Mouse (Mus musculus): ENCODE results near the gene Gm42906. TPM values are rescaled to one million over a fixed set of nuclear protein-coding genes. Genes with fewer than 3 reads are reported as not detected.
A peak's percentile ranks its signal among the peaks of the same experiment; 100 is the strongest.

Gm42906 gene
- polyA plus RNA-seq, 1 experiment from 2014 or later: not detected

DNA sequence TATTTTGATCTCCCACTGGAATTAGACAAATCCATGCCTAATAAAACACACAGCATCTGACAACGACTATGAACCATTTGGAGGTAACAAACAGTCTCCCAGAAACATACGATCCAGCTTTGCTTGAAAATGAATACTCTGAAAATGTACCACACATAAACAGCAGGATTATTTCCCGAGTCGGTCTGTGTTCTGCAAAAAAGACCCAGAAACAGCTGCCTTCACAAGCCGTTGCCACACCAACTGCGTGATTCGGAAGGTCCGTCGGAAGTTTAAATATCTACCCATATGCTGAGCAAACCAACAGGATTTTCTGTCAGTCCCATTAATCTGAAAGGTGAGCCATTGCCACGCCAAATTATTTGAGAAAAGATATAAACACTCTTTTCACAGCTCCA lies 301.4 kb downstream of the Gm42906 start:
- peak overlapping the region; percentile 39 for H3K4me2 ChIP-seq (replicated peaks; ENCODE audit: low read depth, low read length)

DNA sequence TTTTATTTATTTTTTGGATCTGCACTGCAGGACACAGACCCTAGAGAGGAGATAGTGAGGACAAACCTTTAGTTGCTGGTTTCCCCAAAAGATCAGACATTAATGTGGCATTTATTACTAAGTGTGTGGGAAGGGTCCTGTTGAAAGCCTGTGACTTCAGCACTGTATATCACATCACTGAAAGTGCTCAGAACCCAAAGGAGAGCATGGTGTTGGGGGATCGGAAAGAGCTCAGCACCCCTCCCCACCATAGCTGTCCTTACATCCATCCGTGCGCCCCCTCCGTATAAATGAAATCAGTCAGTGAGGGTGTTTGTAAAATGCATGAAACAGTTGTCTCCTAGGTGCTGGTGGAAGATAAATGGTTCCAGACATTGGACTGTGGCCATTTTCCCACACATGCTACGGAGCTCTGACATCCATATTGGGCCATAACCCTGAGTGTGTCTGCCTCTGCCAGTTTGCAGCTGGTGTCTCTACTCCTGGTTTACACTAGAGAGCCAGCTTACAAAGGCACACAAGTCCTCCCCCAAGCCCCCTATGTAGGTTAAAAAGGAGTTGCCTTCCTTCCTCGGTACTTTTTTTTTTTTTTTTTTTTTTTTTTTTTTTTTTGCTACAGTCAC lies 301.9 kb downstream of the Gm42906 start:
- H3K4me1 ChIP-seq (ENCODE audit: control insufficient read depth, insufficient read depth, low read length): peaks cover 4% of the 10 kb centered on the region; the same call in 1 of the 2 replicates
- WGBS: 25% methylated on average over 6 of the region's 6 CpGs
- ATAC-seq (ENCODE audit: insufficient number of reproducible peaks, insufficient read depth, low FRiP score, low read depth): peak; percentile 67
- no peaks in the 10 kb centered on the region for H3K36me3 ChIP-seq (ENCODE audit: control insufficient read depth, insufficient read depth, low read length)
- H3K9me3 ChIP-seq (ENCODE audit: control insufficient read depth, low read depth, low read length): no peaks in the 10 kb centered on the region
- H3K27me3 ChIP-seq (ENCODE audit: control insufficient read depth, insufficient read depth, low read length): no peaks in the 10 kb centered on the region
- peak overlapping the region; percentile 36 for H3K4me3 ChIP-seq (ENCODE audit: low read depth, low read length)
- H3K4me2 ChIP-seq (replicated peaks; ENCODE audit: low read depth, low read length): peak overlapping the region; percentile 39
- 0 out of 2 replicates have a peak overlapping the region, but pooled peaks have one; percentile 11 for H3K9ac ChIP-seq (replicated peaks; ENCODE audit: low read depth, low read length)
- peak overlapping the region; percentile 90 for H3K27ac ChIP-seq (ENCODE audit: low read length)

More for the DNA sequence above, 301.4 kb downstream of the Gm42906 start:
- peak overlapping the region; percentile 36 for H3K4me3 ChIP-seq (ENCODE audit: low read depth, low read length)
- no peaks in the 10 kb centered on the region for H3K9me3 ChIP-seq (ENCODE audit: control insufficient read depth, low read depth, low read length)
- peaks cover 4% of the 10 kb centered on the region; the same call in 1 of the 2 replicates for H3K4me1 ChIP-seq (ENCODE audit: control insufficient read depth, insufficient read depth, low read length)
- peak overlapping the region; percentile 42; the same call in 1 of the 2 replicates for H3K9ac ChIP-seq (replicated peaks; ENCODE audit: low read depth, low read length)
- ATAC-seq (ENCODE audit: insufficient number of reproducible peaks, insufficient read depth, low FRiP score, low read depth): no peak
- no peaks in the 10 kb centered on the region for H3K27me3 ChIP-seq (ENCODE audit: control insufficient read depth, insufficient read depth, low read length)
- no peaks in the 10 kb centered on the region for H3K36me3 ChIP-seq (ENCODE audit: control insufficient read depth, insufficient read depth, low read length)
- WGBS: 29% methylated on average over 10 of the region's 10 CpGs
- peak overlapping the region; percentile 90 for H3K27ac ChIP-seq (ENCODE audit: low read length)

DNA sequence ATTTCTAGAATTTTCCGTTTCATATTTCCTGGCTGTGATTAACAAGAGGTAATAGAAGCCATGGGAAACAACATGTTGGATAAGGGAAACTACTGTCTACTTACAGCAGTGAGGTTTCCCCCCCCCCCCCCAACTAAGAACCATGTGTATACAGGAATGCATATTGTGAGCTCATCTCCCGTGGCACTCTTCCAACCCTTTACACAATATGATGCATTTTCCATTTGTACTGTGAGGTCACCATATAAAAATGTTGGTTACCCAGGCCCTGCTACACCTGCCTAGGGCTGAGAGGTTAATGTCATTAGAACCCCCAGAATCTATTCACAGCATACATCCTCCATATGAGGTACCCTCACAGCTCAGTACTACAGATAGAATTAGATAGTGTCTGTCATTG lies 310.1 kb downstream of the Gm42906 start:
- no peak for ATAC-seq (ENCODE audit: insufficient number of reproducible peaks, insufficient read depth, low FRiP score, low read depth)
- Histone ChIP-seq H3K27me3 (ENCODE audit: control insufficient read depth, insufficient read depth, low read length) (no peaks in the 10 kb centered on the region), H3K36me3 (ENCODE audit: control insufficient read depth, insufficient read depth, low read length) (no peaks in the 10 kb centered on the region), H3K9ac (replicated peaks; ENCODE audit: low read depth, low read length) (no peak overlapping the region), H3K4me1 (ENCODE audit: control insufficient read depth, insufficient read depth, low read length) (peaks cover 13% of the 10 kb centered on the region), H3K9me3 (ENCODE audit: control insufficient read depth, low read depth, low read length) (no peaks in the 10 kb centered on the region), H3K4me3 (ENCODE audit: low read depth, low read length) (no peak overlapping the region), H3K27ac (ENCODE audit: low read length) (no peak overlapping the region), H3K4me2 (replicated peaks; ENCODE audit: low read depth, low read length) (no peak overlapping the region)
- WGBS: 68% methylated on average over 2 of the region's 2 CpGs

DNA sequence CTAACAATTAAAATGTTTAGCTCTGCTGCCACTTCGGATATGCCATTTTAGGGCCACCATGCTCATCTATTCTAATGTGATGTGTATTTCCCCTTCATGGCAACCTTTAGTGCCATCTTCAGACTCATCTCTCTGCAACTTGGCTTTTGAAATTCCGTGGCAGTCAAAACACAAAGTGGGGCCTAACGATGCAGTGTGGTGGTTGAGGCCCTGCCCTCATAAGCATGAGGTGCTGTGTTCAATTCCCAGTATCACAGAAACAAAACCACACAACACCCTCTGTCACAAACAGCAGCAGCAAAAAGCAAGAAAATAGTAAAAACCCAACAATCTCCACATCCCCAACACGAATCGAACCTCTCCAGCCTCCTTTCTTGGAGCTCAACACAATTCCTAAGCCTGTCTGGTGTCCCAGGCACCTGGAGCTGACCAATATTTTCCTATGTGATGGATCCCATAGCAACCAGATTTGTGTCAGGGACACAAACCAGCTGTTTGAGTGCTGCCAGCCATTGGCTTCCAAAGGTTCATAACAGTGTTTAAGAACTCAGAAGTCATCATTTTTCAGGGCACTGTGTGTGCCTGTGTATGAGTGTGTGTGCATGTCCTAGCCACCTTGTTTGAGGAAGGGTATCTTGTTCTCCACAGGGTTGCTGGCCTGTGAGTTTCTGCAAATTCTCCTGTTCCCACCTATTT lies 311.6 kb downstream of the Gm42906 start:
- no peak overlapping the region for H3K4me2 ChIP-seq (replicated peaks; ENCODE audit: low read depth, low read length)
- ATAC-seq (ENCODE audit: insufficient number of reproducible peaks, insufficient read depth, low FRiP score, low read depth): no peak
- peaks cover 13% of the 10 kb centered on the region for H3K4me1 ChIP-seq (ENCODE audit: control insufficient read depth, insufficient read depth, low read length)
- no peaks in the 10 kb centered on the region for H3K27me3 ChIP-seq (ENCODE audit: control insufficient read depth, insufficient read depth, low read length)
- WGBS: 69% methylated on average over 5 of the region's 5 CpGs
- H3K9ac ChIP-seq (replicated peaks; ENCODE audit: low read depth, low read length): no peak overlapping the region
- H3K9me3 ChIP-seq (ENCODE audit: control insufficient read depth, low read depth, low read length): no peaks in the 10 kb centered on the region
- H3K27ac ChIP-seq (ENCODE audit: low read length): no peak overlapping the region
- no peak overlapping the region for H3K4me3 ChIP-seq (ENCODE audit: low read depth, low read length)
- no peaks in the 10 kb centered on the region for H3K36me3 ChIP-seq (ENCODE audit: control insufficient read depth, insufficient read depth, low read length)

DNA sequence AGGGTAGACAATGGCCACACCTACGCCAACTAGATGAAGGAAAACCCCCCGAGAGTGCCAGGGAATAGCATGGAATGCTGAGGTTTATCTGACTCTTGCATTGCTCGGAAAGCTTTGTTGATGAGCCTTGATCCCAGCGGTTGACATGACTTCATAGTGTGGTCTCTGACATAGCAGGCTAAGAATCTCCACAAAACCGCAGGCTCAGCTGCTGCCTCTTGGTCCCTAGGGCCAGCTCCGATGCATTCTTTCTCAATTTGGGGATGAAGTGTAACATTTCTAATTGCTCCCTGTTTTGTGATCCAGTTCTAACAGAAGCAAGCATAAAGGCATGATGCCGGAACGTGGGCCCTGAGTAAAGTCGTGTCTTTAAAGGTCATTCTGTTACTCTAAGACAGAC lies 315.2 kb downstream of the Gm42906 start:
- no peak overlapping the region for H3K4me2 ChIP-seq (replicated peaks; ENCODE audit: low read depth, low read length)
- no peaks in the 10 kb centered on the region for H3K27me3 ChIP-seq (ENCODE audit: control insufficient read depth, insufficient read depth, low read length)
- H3K36me3 ChIP-seq (ENCODE audit: control insufficient read depth, insufficient read depth, low read length): no peaks in the 10 kb centered on the region
- 85% methylated on average over 9 of the region's 9 CpGs for WGBS
- peaks cover 23% of the 10 kb centered on the region for H3K4me1 ChIP-seq (ENCODE audit: control insufficient read depth, insufficient read depth, low read length)
- ATAC-seq (ENCODE audit: insufficient number of reproducible peaks, insufficient read depth, low FRiP score, low read depth): no peak
- H3K27ac ChIP-seq (ENCODE audit: low read length): no peak overlapping the region
- H3K9ac ChIP-seq (replicated peaks; ENCODE audit: low read depth, low read length): no peak overlapping the region
- no peaks in the 10 kb centered on the region for H3K9me3 ChIP-seq (ENCODE audit: control insufficient read depth, low read depth, low read length)
- H3K4me3 ChIP-seq (ENCODE audit: low read depth, low read length): no peak overlapping the region

DNA sequence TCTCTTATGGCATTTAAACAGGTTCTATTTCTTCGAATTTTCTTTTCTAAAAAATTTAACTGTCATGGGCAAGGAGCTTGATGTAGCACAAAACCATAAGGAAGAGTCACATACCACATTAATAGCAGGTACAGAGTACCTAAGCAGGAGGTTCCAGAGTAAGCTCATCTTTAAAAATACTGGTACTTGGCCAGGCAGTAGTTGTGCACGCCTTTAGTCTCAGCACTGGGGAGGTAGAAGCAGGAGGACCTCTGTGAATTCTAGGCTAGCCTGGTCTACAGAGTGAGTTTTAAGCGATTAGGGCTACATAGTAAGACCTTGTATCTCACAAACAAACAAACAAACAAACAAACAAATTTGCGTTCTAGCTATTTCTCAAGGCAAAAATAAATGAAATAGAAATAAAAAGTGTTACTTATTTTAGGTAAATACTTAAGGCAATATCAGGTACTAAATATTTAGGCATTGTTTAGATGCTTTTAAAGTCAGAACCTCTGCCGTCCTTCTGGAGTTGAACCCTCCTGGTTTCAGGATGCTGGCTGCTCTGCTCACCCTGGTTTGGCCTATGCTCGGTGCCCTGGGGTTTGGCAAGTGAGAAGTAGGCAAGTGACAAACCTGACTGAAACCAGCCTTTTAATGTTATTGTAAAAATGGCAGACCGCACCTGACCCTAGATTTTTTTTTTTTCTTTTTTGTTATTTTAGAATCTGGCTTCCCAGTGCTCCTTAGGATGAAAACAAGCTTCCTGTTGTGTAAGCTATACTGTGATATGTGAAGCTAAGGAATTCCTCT lies 316.7 kb downstream of the Gm42906 start:
- ATAC-seq (ENCODE audit: insufficient number of reproducible peaks, insufficient read depth, low FRiP score, low read depth): no peak
- peaks cover 15% of the 10 kb centered on the region for H3K4me1 ChIP-seq (ENCODE audit: control insufficient read depth, insufficient read depth, low read length)
- H3K36me3 ChIP-seq (ENCODE audit: control insufficient read depth, insufficient read depth, low read length): no peaks in the 10 kb centered on the region
- no peaks in the 10 kb centered on the region for H3K27me3 ChIP-seq (ENCODE audit: control insufficient read depth, insufficient read depth, low read length)
- no peaks in the 10 kb centered on the region for H3K9me3 ChIP-seq (ENCODE audit: control insufficient read depth, low read depth, low read length)
- no peak overlapping the region for H3K4me3 ChIP-seq (ENCODE audit: low read depth, low read length)
- no peak overlapping the region for H3K4me2 ChIP-seq (replicated peaks; ENCODE audit: low read depth, low read length)
- no peak overlapping the region for H3K27ac ChIP-seq (ENCODE audit: low read length)
- no peak overlapping the region for H3K9ac ChIP-seq (replicated peaks; ENCODE audit: low read depth, low read length)
- 82% methylated on average over 7 of the region's 7 CpGs for WGBS

DNA sequence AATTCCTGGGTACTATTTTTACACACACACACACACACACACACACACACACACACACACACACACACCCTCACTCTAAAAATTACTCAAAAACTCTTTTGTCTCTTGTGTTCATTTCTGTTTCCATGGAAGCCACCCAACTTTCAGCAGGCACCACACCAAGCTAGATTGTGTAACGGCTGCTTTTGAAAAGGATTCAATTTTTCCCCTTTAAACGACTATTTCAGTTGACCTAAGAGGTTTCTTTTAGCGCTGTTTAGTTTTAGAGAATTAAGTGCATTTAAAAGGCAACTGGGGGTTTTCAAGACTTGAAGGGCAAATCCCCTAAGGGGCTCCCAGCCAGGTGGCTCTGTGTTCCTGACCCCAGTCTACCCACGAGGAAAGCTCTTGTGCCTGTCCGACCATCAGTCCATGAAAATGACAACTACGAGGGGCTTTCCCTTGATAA lies 317.5 kb downstream of the Gm42906 start:
- no peak overlapping the region for H3K4me2 ChIP-seq (replicated peaks; ENCODE audit: low read depth, low read length)
- no peaks in the 10 kb centered on the region for H3K36me3 ChIP-seq (ENCODE audit: control insufficient read depth, insufficient read depth, low read length)
- no peak overlapping the region for H3K9ac ChIP-seq (replicated peaks; ENCODE audit: low read depth, low read length)
- no peak overlapping the region for H3K4me3 ChIP-seq (ENCODE audit: low read depth, low read length)
- 28% methylated on average over 6 of the region's 6 CpGs for WGBS
- no peaks in the 10 kb centered on the region for H3K27me3 ChIP-seq (ENCODE audit: control insufficient read depth, insufficient read depth, low read length)
- no peaks in the 10 kb centered on the region for H3K9me3 ChIP-seq (ENCODE audit: control insufficient read depth, low read depth, low read length)
- peaks cover 14% of the 10 kb centered on the region for H3K4me1 ChIP-seq (ENCODE audit: control insufficient read depth, insufficient read depth, low read length)
- H3K27ac ChIP-seq (ENCODE audit: low read length): peak overlapping the region; percentile 41; the same call in 1 of the 2 replicates
- ATAC-seq (ENCODE audit: insufficient number of reproducible peaks, insufficient read depth, low FRiP score, low read depth): no peak

DNA sequence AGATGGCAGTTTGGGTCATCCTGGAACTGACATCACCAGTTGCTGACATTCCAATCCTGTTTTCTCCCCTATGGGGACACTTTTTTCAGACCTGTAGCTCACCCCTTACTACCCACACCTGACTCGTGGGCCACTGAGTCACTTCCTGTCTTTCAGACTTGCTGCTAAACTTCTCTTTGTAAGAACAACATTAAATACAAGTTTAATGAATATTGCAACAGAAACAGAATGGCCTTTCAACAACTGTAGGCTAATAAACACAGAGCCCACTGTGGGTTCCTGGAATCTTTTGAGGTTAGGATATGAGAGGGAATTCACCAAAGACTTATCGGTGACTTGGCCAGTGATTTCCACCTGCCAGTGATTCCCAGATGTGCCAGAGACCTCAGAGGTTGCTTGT lies 318.1 kb downstream of the Gm42906 start:
- no peak overlapping the region; the same call in none of the 2 replicates for H3K27ac ChIP-seq (ENCODE audit: low read length)
- ATAC-seq (ENCODE audit: insufficient number of reproducible peaks, insufficient read depth, low FRiP score, low read depth): no peak

More for the DNA sequence above, 318.1 kb downstream of the Gm42906 start:
- no peak overlapping the region for H3K9ac ChIP-seq (replicated peaks; ENCODE audit: low read depth, low read length)
- H3K4me2 ChIP-seq (replicated peaks; ENCODE audit: low read depth, low read length): no peak overlapping the region
- peaks cover 14% of the 10 kb centered on the region for H3K4me1 ChIP-seq (ENCODE audit: control insufficient read depth, insufficient read depth, low read length)
- no peaks in the 10 kb centered on the region for H3K9me3 ChIP-seq (ENCODE audit: control insufficient read depth, low read depth, low read length)
- H3K4me3 ChIP-seq (ENCODE audit: low read depth, low read length): no peak overlapping the region
- no peaks in the 10 kb centered on the region for H3K36me3 ChIP-seq (ENCODE audit: control insufficient read depth, insufficient read depth, low read length)
- no peaks in the 10 kb centered on the region for H3K27me3 ChIP-seq (ENCODE audit: control insufficient read depth, insufficient read depth, low read length)
- WGBS: 78% methylated on average over 2 of the region's 2 CpGs

Measured in stomach, embryonic 14.5 days (tissue).